8 mouse cellular contexts compared by ENCODE assay signal in genomic region chr3:90051441-90052350, GRCm38 (mm10). TPM values are rescaled to one million over a fixed set of nuclear protein-coding genes. Genes with fewer than 3 reads are reported as not detected.
DNase-seq lines count a peak whose midpoint lies in the region; ATAC-seq and TF ChIP-seq lines count a peak whose summit lies in the region.

TSS of gene 4933434E20Rik (plus strand) at chr3:90051636.

- peak within 1 kb of the TSS; percentile 87 for H3K4me2 ChIP-seq in liver, embryonic 13.5 days

- H3K27ac ChIP-seq in heart, embryonic 10.5 days = peak within 1 kb of the TSS; percentile 97
- H3K27ac ChIP-seq in liver, embryonic 13.5 days = peak within 1 kb of the TSS; percentile 96
- H3K27ac ChIP-seq in testis, adult 2 months (ENCODE audit: control insufficient read depth, insufficient read depth, low read depth, low read length) = peak within 1 kb of the TSS; percentile 98

- peaks cover 49% of the 10 kb centered on the region for H3K36me3 ChIP-seq in erythroblast, embryonic 14.5 days (ENCODE audit: control insufficient read depth)
- H3K36me3 ChIP-seq in heart, embryonic 10.5 days = peaks cover 33% of the 10 kb centered on the region
- H3K36me3 ChIP-seq in liver, embryonic 13.5 days = peaks cover 31% of the 10 kb centered on the region
- H3K36me3 ChIP-seq in testis, adult 2 months (ENCODE audit: control insufficient read depth, insufficient read depth, low read length) = no peaks in the 10 kb centered on the region; the same call in 1 of the 2 replicates

- H3K27me3 ChIP-seq in erythroblast, embryonic 14.5 days (ENCODE audit: control insufficient read depth) = no peaks in the 10 kb centered on the region
- H3K27me3 ChIP-seq in heart, embryonic 10.5 days (ENCODE audit: insufficient read depth, poor library complexity, severe bottlenecking) = no peaks in the 10 kb centered on the region
- H3K27me3 ChIP-seq in liver, embryonic 13.5 days = no peaks in the 10 kb centered on the region
- no peaks in the 10 kb centered on the region for H3K27me3 ChIP-seq in testis, adult 2 months (ENCODE audit: control insufficient read depth, insufficient read depth, low read length)

- TF ChIP-seq POLR2A in testis, adult 2 months (IDR thresholded peaks at IDR 0.05; ENCODE audit: control insufficient read depth, low read depth, low read length) = peak; percentile 23; the same call in 1 of the 2 replicates

- under 1% methylated on average over 37 of the region's 43 CpGs for WGBS in heart, embryonic 10.5 days
- WGBS in liver, embryonic 13.5 days (ENCODE audit: insufficient replicate concordance) = under 1% methylated on average over 43 of the region's 43 CpGs

- no peaks in the 10 kb centered on the region for H3K9me3 ChIP-seq in erythroblast, embryonic 14.5 days (ENCODE audit: control insufficient read depth, low read length)
- H3K9me3 ChIP-seq in heart, embryonic 10.5 days = no peaks in the 10 kb centered on the region
- H3K9me3 ChIP-seq in liver, embryonic 13.5 days (replicated peaks) = no peaks in the 10 kb centered on the region

- peak within 1 kb of the TSS; percentile 93 for H3K4me3 ChIP-seq in erythroblast, embryonic 14.5 days (replicated peaks)
- peak within 1 kb of the TSS; percentile 76 for H3K4me3 ChIP-seq in heart, embryonic 10.5 days
- peak within 1 kb of the TSS; percentile 91 for H3K4me3 ChIP-seq in liver, embryonic 13.5 days (replicated peaks)
- H3K4me3 ChIP-seq in testis, adult 2 months (ENCODE audit: control insufficient read depth, low read depth, low read length) = peak within 1 kb of the TSS; percentile 98

- peaks cover 41% of the 10 kb centered on the region for H3K4me1 ChIP-seq in erythroblast, embryonic 14.5 days (ENCODE audit: control insufficient read depth)
- H3K4me1 ChIP-seq in heart, embryonic 10.5 days = peaks cover 15% of the 10 kb centered on the region
- peaks cover 41% of the 10 kb centered on the region for H3K4me1 ChIP-seq in liver, embryonic 13.5 days (replicated peaks)
- no peaks in the 10 kb centered on the region for H3K4me1 ChIP-seq in testis, adult 2 months (ENCODE audit: control insufficient read depth, insufficient read depth, low read length)

- peak; percentile 82 for DNase-seq in CD4-positive helper T cell, adult 2 months (ENCODE audit: low read depth, low spot score)
- DNase-seq in adrenal gland, adult 2 months = peak; percentile 75
- peak; percentile 89 for DNase-seq in heart, embryonic 10.5 days (ENCODE audit: low spot score)
- peak; percentile 57 to 78 for DNase-seq in kidney, postnatal 25 days
- DNase-seq in liver, embryonic 13.5 days = peak; percentile 50
- DNase-seq in natural killer cell, adult 2 months (ENCODE audit: low spot score in 2 of 2) = peak; percentile 59 to 69

- ATAC-seq in liver, embryonic 13.5 days (ENCODE audit: low read depth) = peak; percentile 65

- no peak for TF ChIP-seq CTCF in testis, adult 2 months (IDR thresholded peaks at IDR 0.05; ENCODE audit: control insufficient read depth, insufficient read depth, insufficient replicate concordance, low read depth, low read length)

- peak within 1 kb of the TSS; percentile 97 for H3K9ac ChIP-seq in liver, embryonic 13.5 days

RNA-seq across cellular contexts. Expression of gene 4933434E20Rik, which starts in this region (rescaled TPM):
- 100 to 1,000 TPM in 1 of 2 experiments, 10 to 100 TPM in 1; 80.8 to 100 TPM for total RNA-seq in adrenal gland, adult 2 months (2021)
- 13.8 and 14.8 TPM in 2 replicates for polyA plus RNA-seq in adrenal gland, adult 2 months (2012; rRNA removed)
- 0.43 and 0.89 TPM in 2 replicates for polyA plus RNA-seq in erythroblast, embryonic 14.5 days (2012)
- polyA plus RNA-seq in heart, embryonic 10.5 days (2016; fragmentation: Nextera tagmentation; extraction: Ambion mirVana) = 172 and 185 TPM in 2 replicates
- polyA plus RNA-seq in liver, embryonic 13.5 days (2015; fragmentation: Nextera tagmentation; extraction: Ambion mirVana) = 99.3 and 110 TPM in 2 replicates
- 122 and 133 TPM in 2 replicates for polyA plus RNA-seq in testis, adult 2 months (2012; rRNA removed)

Comparison
In these comparisons a context has a peak if more than half of its experiments do, and no peak if none do; other contexts are left out.
1. Peak in every context shown above with its lines: DNase-seq, ATAC-seq, H3K4me3 ChIP-seq and H3K27ac ChIP-seq.